8 mouse cellular contexts compared by ENCODE assay signal in genomic region chr4:122885768-122886578, GRCm38 (mm10). TPM values are rescaled to one million over a fixed set of nuclear protein-coding genes. Genes with fewer than 3 reads are reported as not detected.
DNase-seq lines count a peak whose midpoint lies in the region; ATAC-seq and TF ChIP-seq lines count a peak whose summit lies in the region.

Cap1 (minus strand) TSS chr4:122886056.

- peak within 1 kb of the TSS; percentile 87 for H3K4me2 ChIP-seq in heart, embryonic 15.5 days
- H3K4me2 ChIP-seq in liver, embryonic 14.5 days (ENCODE audit: low read depth), result peak within 1 kb of the TSS; percentile 100
- H3K4me2 ChIP-seq in neural tube, embryonic 11.5 days (ENCODE audit: low read depth), result peak within 1 kb of the TSS; percentile 91
- peak within 1 kb of the TSS; percentile 72 for H3K4me2 ChIP-seq in stomach, postnatal 0 days (replicated peaks; ENCODE audit: low read depth)

- no peak for TF ChIP-seq EP300 in liver, embryonic 14.5 days (IDR thresholded peaks at IDR 0.05; ENCODE audit: low read depth)
- TF ChIP-seq EP300 in stomach, postnatal 0 days (optimal IDR thresholded peaks at IDR 0.05), result peak; percentile 76

- H3K36me3 ChIP-seq in forebrain, embryonic 10.5 days (replicated peaks), result peaks cover 3% of the 10 kb centered on the region; the same call in 1 of the 2 replicates
- H3K36me3 ChIP-seq in heart, embryonic 15.5 days, result no peaks in the 10 kb centered on the region
- H3K36me3 ChIP-seq in liver, embryonic 14.5 days (replicated peaks; ENCODE audit: control insufficient read depth, insufficient read depth, low read depth), result no peaks in the 10 kb centered on the region
- no peaks in the 10 kb centered on the region for H3K36me3 ChIP-seq in neural tube, embryonic 11.5 days (ENCODE audit: control insufficient read depth, insufficient read depth, low read length)
- no peaks in the 10 kb centered on the region for H3K36me3 ChIP-seq in stomach, postnatal 0 days (ENCODE audit: control insufficient read depth, insufficient read depth, low read length)

- peak; percentile 95 for ATAC-seq in heart, embryonic 15.5 days (replicated peaks; ENCODE audit: insufficient number of reproducible peaks, insufficient read depth, low FRiP score, low read depth)
- peak; percentile 93 for ATAC-seq in liver, embryonic 14.5 days (ENCODE audit: insufficient read depth)
- ATAC-seq in neural tube, embryonic 11.5 days (ENCODE audit: insufficient read depth, low FRiP score, low TSS enrichment), result peak; percentile 96
- ATAC-seq in stomach, postnatal 0 days (ENCODE audit: low FRiP score, low TSS enrichment), result peak; percentile 95

- H3K4me3 ChIP-seq in forebrain, embryonic 10.5 days, result peak within 1 kb of the TSS; percentile 87
- H3K4me3 ChIP-seq in heart, embryonic 15.5 days, result peak within 1 kb of the TSS; percentile 74
- H3K4me3 ChIP-seq in liver, embryonic 14.5 days (ENCODE audit: insufficient read depth in 1 of 2, low read depth in 2 of 2, low read length in 2 of 2), result peak within 1 kb of the TSS; percentile 89 to 91
- peak within 1 kb of the TSS; percentile 77 for H3K4me3 ChIP-seq in neural tube, embryonic 11.5 days (ENCODE audit: low read depth, low read length)
- H3K4me3 ChIP-seq in stomach, postnatal 0 days (ENCODE audit: low read depth, low read length), result peak within 1 kb of the TSS; percentile 73

- H3K27me3 ChIP-seq in forebrain, embryonic 10.5 days (ENCODE audit: poor library complexity, severe bottlenecking), result no peaks in the 10 kb centered on the region
- H3K27me3 ChIP-seq in heart, embryonic 15.5 days, result no peaks in the 10 kb centered on the region
- H3K27me3 ChIP-seq in liver, embryonic 14.5 days (ENCODE audit: control insufficient read depth, insufficient read depth, low read length), result no peaks in the 10 kb centered on the region
- H3K27me3 ChIP-seq in neural tube, embryonic 11.5 days (ENCODE audit: control insufficient read depth, insufficient read depth, low read length), result no peaks in the 10 kb centered on the region
- H3K27me3 ChIP-seq in stomach, postnatal 0 days (ENCODE audit: control insufficient read depth, insufficient read depth, low read length), result no peaks in the 10 kb centered on the region

- H3K9me3 ChIP-seq in forebrain, embryonic 10.5 days, result no peaks in the 10 kb centered on the region
- no peaks in the 10 kb centered on the region for H3K9me3 ChIP-seq in heart, embryonic 15.5 days (replicated peaks)
- H3K9me3 ChIP-seq in liver, embryonic 14.5 days (ENCODE audit: control insufficient read depth, low read length), result no peaks in the 10 kb centered on the region
- H3K9me3 ChIP-seq in neural tube, embryonic 11.5 days (ENCODE audit: control insufficient read depth, low read length), result no peaks in the 10 kb centered on the region
- H3K9me3 ChIP-seq in stomach, postnatal 0 days (ENCODE audit: control insufficient read depth, low read length), result no peaks in the 10 kb centered on the region

- peak within 1 kb of the TSS; percentile 80 for H3K9ac ChIP-seq in heart, embryonic 15.5 days
- H3K9ac ChIP-seq in liver, embryonic 14.5 days (replicated peaks), result peak within 1 kb of the TSS; percentile 95
- peak within 1 kb of the TSS; percentile 82 for H3K9ac ChIP-seq in neural tube, embryonic 11.5 days (ENCODE audit: low read length)
- H3K9ac ChIP-seq in stomach, postnatal 0 days (ENCODE audit: low read length), result peak within 1 kb of the TSS; percentile 86

- peaks cover 34% of the 10 kb centered on the region for H3K4me1 ChIP-seq in forebrain, embryonic 10.5 days
- H3K4me1 ChIP-seq in heart, embryonic 15.5 days (replicated peaks), result peaks cover 46% of the 10 kb centered on the region
- peaks cover 23 to 24% of the 10 kb centered on the region in 2 experiments for H3K4me1 ChIP-seq in liver, embryonic 14.5 days (replicated peaks; ENCODE audit: control insufficient read depth in 2 of 2, insufficient read depth in 2 of 2, low read length in 1 of 2)
- H3K4me1 ChIP-seq in neural tube, embryonic 11.5 days (ENCODE audit: control insufficient read depth, insufficient read depth, low read length), result peaks cover 7% of the 10 kb centered on the region; the same call in 1 of the 2 replicates
- peaks cover 13% of the 10 kb centered on the region for H3K4me1 ChIP-seq in stomach, postnatal 0 days (replicated peaks; ENCODE audit: control insufficient read depth, insufficient read depth)

- whole genome bisulfite sequencing in forebrain, embryonic 10.5 days, result under 1% methylated on average over 49 of the region's 49 CpGs
- WGBS in heart, embryonic 15.5 days, result under 1% methylated on average over 49 of the region's 49 CpGs
- under 1% methylated on average over 49 of the region's 49 CpGs for WGBS in liver, embryonic 14.5 days (ENCODE audit: insufficient replicate concordance)
- under 1% methylated on average over 49 of the region's 49 CpGs for WGBS in neural tube, embryonic 11.5 days
- under 1% methylated on average over 49 of the region's 49 CpGs for WGBS in stomach, postnatal 0 days

- peak; percentile 88 to 91 for DNase-seq in CD8-positive naive resting alpha-beta T cell, adult 2 months (ENCODE audit: low read depth in 2 of 2, low spot score in 2 of 2)
- DNase-seq in c-Kit-positive CD71-negative TER-119-negative erythroid progenitor cells, embryonic 14.5 days (ENCODE audit: low read depth), result peak; percentile 99
- peak; percentile 98 for DNase-seq in forebrain, embryonic 10.5 days (ENCODE audit: extremely low spot score, low spot score)
- peak; percentile 98 to 99 for DNase-seq in kidney, postnatal 25 days
- peak; percentile 98 to 99 (median 99) for DNase-seq in liver, embryonic 14.5 days (ENCODE audit: low read depth in 3 of 3, low spot score in 3 of 3)
- peak; percentile 99 for DNase-seq in neural tube, embryonic 11.5 days (ENCODE audit: low spot score)
- DNase-seq in stomach, postnatal 0 days (ENCODE audit: low spot score), result peak; percentile 99

- H3K27ac ChIP-seq in forebrain, embryonic 10.5 days, result peak within 1 kb of the TSS; percentile 97
- H3K27ac ChIP-seq in heart, embryonic 15.5 days, result peak within 1 kb of the TSS; percentile 100
- H3K27ac ChIP-seq in liver, embryonic 14.5 days, result peak within 1 kb of the TSS; percentile 99
- peak within 1 kb of the TSS; percentile 99 for H3K27ac ChIP-seq in neural tube, embryonic 11.5 days (ENCODE audit: low read depth, low read length)
- H3K27ac ChIP-seq in stomach, postnatal 0 days (replicated peaks), result peak within 1 kb of the TSS; percentile 100

- no peak for TF ChIP-seq CTCF in liver, embryonic 14.5 days (IDR thresholded peaks at IDR 0.05; ENCODE audit: low read depth)
- TF ChIP-seq CTCF in stomach, postnatal 0 days (IDR thresholded peaks at IDR 0.05; ENCODE audit: low read depth), result peak; percentile 2; the same call in 1 of the 2 replicates

RNA-seq across cellular contexts. Expression of gene Cap1, which starts in this region (rescaled TPM):
- polyA plus RNA-seq in forebrain, embryonic 10.5 days (2016; fragmentation: Nextera tagmentation; extraction: Ambion mirVana), result 60.7 and 76.1 TPM in 2 replicates
- 41.4 and 51.0 TPM in 2 replicates for polyA plus RNA-seq in heart, embryonic 15.5 days (2015; fragmentation: Nextera tagmentation; extraction: Ambion mirVana)
- polyA plus RNA-seq in liver, embryonic 14.5 days (2012; rRNA removed), result 24.2 and 28.3 TPM in 2 replicates
- 26.8 and 27.3 TPM in 2 replicates for polyA plus RNA-seq in liver, embryonic 14.5 days (2014; fragmentation: Nextera tagmentation; extraction: Ambion mirVana)
- 69.4 and 73.6 TPM in 2 replicates for polyA plus RNA-seq in neural tube, embryonic 11.5 days (2014; fragmentation: Nextera tagmentation; extraction: Ambion mirVana)
- 53.2 and 56.2 TPM in 2 replicates for polyA plus RNA-seq in stomach, postnatal 0 days (2015; fragmentation: Nextera tagmentation; extraction: Ambion mirVana)

Comparison
In these comparisons a context has a peak if more than half of its experiments do, and no peak if none do; other contexts are left out.
1. Peak in every context shown above with its lines: DNase-seq, ATAC-seq, H3K4me3 ChIP-seq and H3K27ac ChIP-seq.